Mouse (Mus musculus): ENCODE measurements around the gene Gpc6. TPM values are rescaled to one million over a fixed set of nuclear protein-coding genes. Genes with fewer than 3 reads are reported as not detected.
A peak's percentile ranks its signal among the peaks of the same experiment; 100 is the strongest.

Gene Gpc6
- polyA plus RNA-seq, 1 experiment from 2014 or later, result 37.7 TPM

DNA sequence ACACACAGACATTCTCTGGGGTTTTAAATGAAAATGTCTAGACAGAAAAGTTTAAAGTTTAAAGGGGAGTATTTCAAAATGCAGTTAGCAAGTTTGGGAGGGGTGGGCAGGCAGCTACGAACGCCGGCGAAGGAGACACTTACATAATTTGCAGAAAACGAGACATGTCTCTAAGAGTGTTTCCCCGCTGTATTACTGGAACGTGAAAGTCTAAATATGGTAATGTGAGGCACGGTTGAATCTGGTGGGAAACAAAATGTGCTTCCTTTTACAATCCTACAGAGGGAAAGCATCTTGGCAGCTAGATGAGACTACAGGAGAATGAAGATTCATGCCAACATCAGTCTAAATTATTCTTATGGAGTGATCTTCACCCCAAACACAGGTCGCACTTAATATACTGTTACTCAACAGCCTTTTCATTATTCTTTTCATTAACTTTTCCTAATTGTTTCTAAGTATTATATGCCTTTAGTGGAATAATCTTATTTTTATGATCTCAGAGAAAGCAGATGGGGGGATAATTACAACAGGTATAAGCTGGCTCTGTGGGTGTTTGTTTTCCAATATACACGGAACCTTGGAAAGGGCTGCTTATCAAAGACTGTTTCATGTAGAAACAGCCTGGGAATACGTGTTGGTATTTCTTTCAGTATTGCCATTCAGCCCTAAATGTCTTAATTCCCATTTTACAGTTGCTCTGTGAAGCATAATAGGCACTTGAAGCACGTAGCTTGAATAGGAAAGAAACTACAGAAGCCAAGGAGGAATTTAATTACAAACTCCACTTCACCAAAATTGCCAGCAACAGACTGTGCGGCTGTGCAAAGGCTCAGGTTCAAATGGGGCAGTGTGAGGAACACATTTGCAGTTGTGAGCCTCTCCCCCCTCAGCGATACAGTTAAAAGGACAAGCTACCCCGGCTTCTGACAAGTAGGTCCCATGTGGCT lies 885.5 kb downstream of the Gpc6 start:
- no peak overlapping the region for H3K27ac ChIP-seq (replicated peaks)
- DNase-seq (ENCODE audit: low spot score), result no peak
- H3K27me3 ChIP-seq (ENCODE audit: low read depth, poor library complexity, severe bottlenecking), result no peaks in the 10 kb centered on the region
- no peak overlapping the region for H3K4me3 ChIP-seq
- H3K4me1 ChIP-seq, result no peaks in the 10 kb centered on the region
- 90% methylated on average over 15 of the region's 15 CpGs for WGBS
- H3K36me3 ChIP-seq, result no peaks in the 10 kb centered on the region
- no peaks in the 10 kb centered on the region for H3K9me3 ChIP-seq (replicated peaks)

DNA sequence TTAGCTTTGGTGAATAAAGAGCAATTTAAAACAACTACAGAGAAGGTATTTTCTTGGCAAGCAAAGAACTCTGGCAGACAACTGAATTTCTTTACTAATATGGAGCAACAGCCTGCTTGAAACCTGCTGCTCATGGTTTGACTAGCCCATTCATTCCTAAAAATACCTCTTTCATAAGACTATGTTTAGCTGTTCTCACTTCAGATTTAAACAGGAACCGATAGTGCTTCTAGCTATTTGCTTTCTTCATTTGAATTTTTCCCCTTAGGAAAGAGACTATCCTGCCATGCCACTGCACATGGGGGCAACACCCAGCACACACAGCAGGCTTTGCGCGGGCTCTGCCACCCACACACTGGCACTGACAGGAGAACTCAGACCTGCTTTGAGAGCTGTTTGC lies 888.4 kb downstream of the Gpc6 start:
- no peak overlapping the region for H3K27ac ChIP-seq (replicated peaks)
- no peaks in the 10 kb centered on the region for H3K9me3 ChIP-seq (replicated peaks)
- DNase-seq (ENCODE audit: low spot score), result no peak
- no peaks in the 10 kb centered on the region for H3K27me3 ChIP-seq (ENCODE audit: low read depth, poor library complexity, severe bottlenecking)
- no peaks in the 10 kb centered on the region for H3K36me3 ChIP-seq
- WGBS, result 92% methylated on average over 3 of the region's 3 CpGs
- H3K4me3 ChIP-seq, result no peak overlapping the region
- H3K4me1 ChIP-seq, result no peaks in the 10 kb centered on the region

DNA sequence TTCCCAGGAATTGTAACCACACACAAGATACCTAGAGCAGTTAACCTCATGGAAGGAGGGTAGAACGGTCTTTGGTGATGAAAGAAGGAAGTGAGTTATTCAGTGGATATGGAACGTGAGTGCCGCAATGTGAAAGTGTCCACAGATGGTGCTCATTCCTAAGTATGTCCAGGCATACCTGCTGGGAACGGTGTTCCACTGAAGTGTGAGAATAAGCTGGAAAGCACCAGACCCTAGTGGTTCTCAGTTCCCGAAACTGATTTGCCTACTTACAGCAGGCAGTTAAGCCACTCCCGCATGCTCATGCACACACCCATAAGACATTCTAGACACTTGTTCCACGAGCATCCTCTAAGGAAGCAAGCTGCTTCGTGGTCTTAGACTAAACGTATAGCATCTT lies 890.9 kb downstream of the Gpc6 start:
- Histone ChIP-seq H3K9me3 (replicated peaks) (no peaks in the 10 kb centered on the region), H3K4me3 (no peak overlapping the region), H3K27me3 (ENCODE audit: low read depth, poor library complexity, severe bottlenecking) (no peaks in the 10 kb centered on the region), H3K27ac (replicated peaks) (no peak overlapping the region), H3K4me1 (peaks cover 6% of the 10 kb centered on the region; the same call in 1 of the 2 replicates), H3K36me3 (no peaks in the 10 kb centered on the region)
- 93% methylated on average over 9 of the region's 9 CpGs for WGBS
- no peak for DNase-seq (ENCODE audit: low spot score)

DNA sequence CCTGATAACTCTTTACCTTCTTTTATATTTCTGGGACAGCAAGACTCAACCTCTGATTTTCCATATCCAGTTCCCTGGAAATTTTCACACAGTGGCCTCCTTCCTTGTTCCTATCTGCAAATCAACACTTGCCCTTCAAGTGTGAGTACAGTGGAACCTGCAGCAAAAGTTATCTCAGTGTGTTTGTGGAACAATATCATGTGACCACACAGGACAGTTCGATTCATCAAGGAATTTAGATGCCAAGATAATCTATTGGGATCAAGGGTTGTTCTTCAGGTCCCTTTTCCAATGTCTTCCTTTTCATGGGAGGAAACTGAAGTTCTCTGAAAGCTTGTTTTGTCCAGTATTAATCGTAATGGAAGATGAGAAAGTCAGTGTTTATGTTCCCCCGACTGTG lies 891.6 kb downstream of the Gpc6 start:
- Histone ChIP-seq H3K9me3 (replicated peaks) (no peaks in the 10 kb centered on the region), H3K27ac (replicated peaks) (no peak overlapping the region), H3K4me1 (peaks cover 6% of the 10 kb centered on the region; the same call in 1 of the 2 replicates), H3K36me3 (no peaks in the 10 kb centered on the region), H3K4me3 (no peak overlapping the region), H3K27me3 (ENCODE audit: low read depth, poor library complexity, severe bottlenecking) (no peaks in the 10 kb centered on the region)
- 93% methylated on average over 3 of the region's 3 CpGs for WGBS
- DNase-seq (ENCODE audit: low spot score), result no peak

DNA sequence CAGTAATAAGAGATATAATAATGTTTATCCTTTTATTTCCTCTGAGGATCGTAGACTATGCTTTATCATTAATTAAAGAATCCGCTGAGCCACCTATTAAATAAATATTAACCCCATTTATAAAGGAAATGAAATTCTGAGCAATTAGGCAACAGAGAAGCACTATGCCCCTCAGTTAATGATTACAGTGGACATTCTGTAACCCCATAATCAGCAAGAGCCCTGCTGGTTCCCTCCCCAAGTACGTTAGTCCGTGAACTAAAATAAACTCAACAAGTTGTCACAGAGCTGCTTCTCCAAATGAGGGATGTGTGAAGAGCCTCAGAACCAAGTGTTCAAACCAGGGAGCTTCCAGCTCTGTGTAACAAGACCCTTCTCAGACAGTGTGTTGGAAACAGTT lies 892.1 kb downstream of the Gpc6 start:
- Histone ChIP-seq H3K4me1 (peaks cover 6% of the 10 kb centered on the region; the same call in 1 of the 2 replicates), H3K27me3 (ENCODE audit: low read depth, poor library complexity, severe bottlenecking) (no peaks in the 10 kb centered on the region), H3K27ac (replicated peaks) (no peak overlapping the region), H3K4me3 (no peak overlapping the region), H3K36me3 (no peaks in the 10 kb centered on the region), H3K9me3 (replicated peaks) (no peaks in the 10 kb centered on the region)
- WGBS, result 93% methylated on average over 4 of the region's 4 CpGs
- DNase-seq (ENCODE audit: low spot score), result no peak

DNA sequence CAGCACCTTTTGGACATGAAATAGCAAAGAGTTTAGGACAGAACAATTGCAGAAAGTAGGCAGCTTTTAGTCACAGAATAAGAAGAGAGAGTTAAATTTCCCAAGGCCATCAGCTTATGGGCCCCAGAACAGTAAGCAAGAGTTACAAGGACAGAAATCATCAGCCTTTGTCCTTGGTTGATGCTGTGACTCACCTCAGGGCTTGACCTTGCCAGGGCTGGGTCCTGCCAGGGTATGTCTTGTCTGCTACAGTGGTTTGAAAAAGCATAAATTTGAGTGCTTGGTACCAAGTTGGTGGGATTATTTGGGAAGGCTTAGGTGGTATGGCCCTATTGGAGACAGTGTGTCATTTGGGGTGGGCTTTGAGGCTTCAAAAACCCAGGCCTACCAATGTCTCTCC lies 899.4 kb downstream of the Gpc6 start:
- DNase-seq (ENCODE audit: low spot score), result no peak
- H3K4me1 ChIP-seq, result peaks cover 6% of the 10 kb centered on the region; the same call in 1 of the 2 replicates

DNA sequence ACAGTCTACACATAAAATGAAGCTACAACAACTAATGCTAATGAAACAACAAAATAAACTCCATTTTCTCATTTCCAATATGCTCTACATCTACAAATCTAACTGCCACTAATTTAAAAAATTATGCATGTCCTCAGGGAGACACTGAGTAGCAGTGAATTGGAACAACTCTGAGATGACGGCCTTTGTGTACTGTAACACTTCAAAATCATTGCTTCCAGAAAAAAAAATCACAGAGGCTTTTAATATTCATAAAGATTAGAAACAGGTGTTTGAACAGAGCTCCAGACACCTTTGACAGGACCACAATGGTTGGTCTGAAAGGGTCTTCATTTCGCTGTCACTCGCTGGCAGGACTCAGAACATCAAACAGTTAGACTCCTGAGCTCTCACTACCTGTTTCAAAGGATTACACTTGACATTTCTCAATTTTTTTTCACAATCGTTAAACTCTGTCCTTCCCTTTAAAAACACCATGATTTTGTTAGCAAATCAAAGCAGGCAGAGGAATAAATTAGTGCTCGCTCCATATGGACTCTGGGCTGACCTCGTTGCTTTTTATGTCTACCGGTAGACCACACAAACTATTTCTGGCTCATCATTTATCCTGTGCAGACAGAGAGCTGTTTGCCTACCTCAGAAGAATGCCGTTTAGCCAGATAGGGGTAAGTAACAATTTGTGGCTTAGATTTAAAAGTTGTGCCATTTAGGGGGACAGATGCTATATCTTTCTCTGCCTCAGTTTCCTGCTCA lies 901.4 kb downstream of the Gpc6 start:
- Histone ChIP-seq H3K4me1 (peaks cover 3% of the 10 kb centered on the region; the same call in 1 of the 2 replicates), H3K9me3 (replicated peaks) (peaks cover 3% of the 10 kb centered on the region; the same call in 1 of the 2 replicates), H3K4me3 (no peak overlapping the region), H3K27me3 (ENCODE audit: low read depth, poor library complexity, severe bottlenecking) (no peaks in the 10 kb centered on the region), H3K36me3 (no peaks in the 10 kb centered on the region), H3K27ac (replicated peaks) (no peak overlapping the region)
- WGBS, result 94% methylated on average over 8 of the region's 8 CpGs
- no peak for DNase-seq (ENCODE audit: low spot score)

More for the DNA sequence above, 899.4 kb downstream of the Gpc6 start:
- Histone ChIP-seq H3K4me3 (no peak overlapping the region), H3K27ac (replicated peaks) (no peak overlapping the region), H3K27me3 (ENCODE audit: low read depth, poor library complexity, severe bottlenecking) (no peaks in the 10 kb centered on the region), H3K36me3 (no peaks in the 10 kb centered on the region), H3K9me3 (replicated peaks) (peaks cover 3% of the 10 kb centered on the region; the same call in 1 of the 2 replicates)

DNA sequence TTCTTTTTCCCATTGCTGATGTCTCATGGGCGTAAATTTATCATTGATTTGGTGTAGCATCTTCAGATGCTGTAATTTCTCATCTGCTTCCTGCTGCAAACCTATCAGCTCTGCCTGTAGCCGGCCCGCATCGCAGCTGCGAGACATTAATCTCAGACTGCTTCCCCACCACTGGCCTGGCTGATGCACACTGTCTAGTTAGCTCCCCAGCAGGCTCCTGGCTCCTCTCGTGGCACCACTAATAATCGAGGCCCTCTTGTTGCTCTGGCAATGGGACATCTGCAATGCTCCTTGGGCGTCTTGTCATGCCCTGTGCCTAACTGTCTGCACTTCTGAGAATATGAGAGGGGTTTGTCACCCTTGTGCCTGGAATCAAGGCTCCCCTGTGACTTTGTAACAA lies 906.2 kb downstream of the Gpc6 start:
- DNase-seq (ENCODE audit: low spot score), result no peak
- Histone ChIP-seq H3K27ac (replicated peaks) (no peak overlapping the region), H3K9me3 (replicated peaks) (no peaks in the 10 kb centered on the region), H3K4me1 (peaks cover 3% of the 10 kb centered on the region; the same call in 1 of the 2 replicates), H3K27me3 (ENCODE audit: low read depth, poor library complexity, severe bottlenecking) (no peaks in the 10 kb centered on the region), H3K36me3 (no peaks in the 10 kb centered on the region), H3K4me3 (no peak overlapping the region)
- WGBS, result 83% methylated on average over 8 of the region's 8 CpGs

DNA sequence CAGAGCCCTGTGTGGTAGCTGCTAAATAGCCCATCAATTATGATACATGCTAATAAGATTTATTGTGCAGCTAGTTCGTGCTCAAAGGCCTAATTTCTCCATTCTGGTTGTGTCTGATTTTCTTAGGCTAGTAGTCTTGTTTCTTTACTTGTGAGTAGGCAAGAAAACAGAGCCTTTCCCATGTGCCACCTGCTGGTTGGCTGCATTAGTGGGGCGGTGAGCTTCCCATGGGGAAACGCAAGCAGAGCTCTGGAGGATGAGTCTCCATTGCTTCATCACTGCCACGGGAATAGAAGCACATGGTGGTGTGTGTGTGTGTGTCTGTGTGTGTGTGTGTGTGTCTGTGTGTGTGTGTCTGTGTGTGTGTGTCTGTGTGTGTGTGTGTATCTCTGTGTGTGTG lies 906.6 kb downstream of the Gpc6 start:
- 67% methylated on average over 4 of the region's 4 CpGs for WGBS
- Histone ChIP-seq H3K4me3 (no peak overlapping the region), H3K9me3 (replicated peaks) (no peaks in the 10 kb centered on the region), H3K36me3 (no peaks in the 10 kb centered on the region), H3K27ac (replicated peaks) (no peak overlapping the region), H3K27me3 (ENCODE audit: low read depth, poor library complexity, severe bottlenecking) (no peaks in the 10 kb centered on the region), H3K4me1 (peaks cover 3% of the 10 kb centered on the region; the same call in 1 of the 2 replicates)
- DNase-seq (ENCODE audit: low spot score), result peak; percentile 28

DNA sequence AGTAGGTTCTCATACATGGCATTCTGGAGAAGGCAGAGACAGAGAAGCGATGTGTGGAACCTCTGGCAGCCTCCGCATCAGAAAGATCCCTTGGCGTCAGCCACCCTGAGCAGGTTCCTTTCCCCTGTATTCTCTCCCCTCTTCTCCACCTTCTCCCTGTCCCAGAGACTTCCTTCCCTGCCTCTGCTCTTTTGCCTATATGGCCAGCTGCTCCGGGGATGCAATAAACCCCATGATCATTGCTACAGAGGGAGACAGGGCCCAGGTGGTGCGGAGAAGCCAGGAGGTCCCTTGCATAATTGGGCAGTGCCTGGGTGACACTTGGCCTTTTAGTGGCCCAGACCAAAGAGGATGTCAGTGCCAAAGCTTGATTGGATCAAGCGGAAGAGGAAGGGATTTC lies 910.4 kb downstream of the Gpc6 start:
- H3K4me3 ChIP-seq, result no peak overlapping the region
- WGBS, result 92% methylated on average over 6 of the region's 6 CpGs
- H3K9me3 ChIP-seq (replicated peaks), result no peaks in the 10 kb centered on the region
- no peaks in the 10 kb centered on the region for H3K27me3 ChIP-seq (ENCODE audit: low read depth, poor library complexity, severe bottlenecking)
- H3K36me3 ChIP-seq, result no peaks in the 10 kb centered on the region
- no peak overlapping the region for H3K27ac ChIP-seq (replicated peaks)
- no peak for DNase-seq (ENCODE audit: low spot score)
- peaks cover 3% of the 10 kb centered on the region; the same call in 1 of the 2 replicates for H3K4me1 ChIP-seq

DNA sequence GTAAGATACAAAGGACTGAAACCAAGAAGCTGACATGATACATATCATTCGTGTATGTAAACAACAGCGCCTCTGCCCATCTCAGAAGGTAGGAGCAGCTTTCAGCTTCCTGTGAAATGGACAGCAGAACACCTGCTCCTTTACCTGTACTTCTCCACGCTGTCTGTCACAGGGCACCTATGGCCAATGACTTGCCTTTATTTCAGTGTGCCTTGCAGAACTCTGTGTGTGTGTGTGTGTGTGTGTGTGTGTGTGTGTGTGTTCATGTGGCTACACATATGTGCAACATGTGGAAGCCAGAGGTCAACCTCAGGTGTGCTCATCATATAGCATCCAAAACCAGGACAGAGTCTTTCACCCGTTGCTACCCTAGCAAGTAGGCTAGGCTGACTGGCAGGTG lies 911.9 kb downstream of the Gpc6 start:
- no peak for DNase-seq (ENCODE audit: low spot score)
- Histone ChIP-seq H3K4me3 (no peak overlapping the region), H3K27me3 (ENCODE audit: low read depth, poor library complexity, severe bottlenecking) (no peaks in the 10 kb centered on the region), H3K27ac (replicated peaks) (no peak overlapping the region), H3K36me3 (no peaks in the 10 kb centered on the region), H3K4me1 (no peaks in the 10 kb centered on the region), H3K9me3 (replicated peaks) (no peaks in the 10 kb centered on the region)
- WGBS, result 92% methylated on average over 4 of the region's 4 CpGs

DNA sequence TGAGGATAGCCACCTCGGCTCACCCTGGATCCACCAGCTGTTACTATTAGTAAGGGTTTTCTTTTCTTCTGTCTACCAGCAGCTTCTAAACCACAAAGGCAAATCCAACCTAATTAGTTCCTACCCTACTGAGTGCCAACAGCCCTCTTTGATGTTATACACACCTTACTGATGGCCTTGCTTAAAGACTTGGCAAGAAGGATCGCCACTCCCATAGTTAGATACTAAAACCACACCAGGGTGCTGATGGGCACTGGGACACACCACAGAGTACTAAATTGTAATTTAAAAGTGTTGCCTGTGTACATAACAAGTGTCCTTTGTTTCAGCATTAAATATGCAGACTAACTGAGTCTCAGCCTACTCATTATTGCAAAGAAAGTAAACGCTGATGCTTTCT lies 912.6 kb downstream of the Gpc6 start:
- DNase-seq (ENCODE audit: low spot score), result no peak
- no peak overlapping the region for H3K4me3 ChIP-seq
- no peaks in the 10 kb centered on the region for H3K36me3 ChIP-seq
- no peaks in the 10 kb centered on the region for H3K9me3 ChIP-seq (replicated peaks)
- H3K27ac ChIP-seq (replicated peaks), result no peak overlapping the region
- H3K27me3 ChIP-seq (ENCODE audit: low read depth, poor library complexity, severe bottlenecking), result no peaks in the 10 kb centered on the region
- H3K4me1 ChIP-seq, result no peaks in the 10 kb centered on the region
- WGBS, result 54% methylated on average over 3 of the region's 3 CpGs

DNA sequence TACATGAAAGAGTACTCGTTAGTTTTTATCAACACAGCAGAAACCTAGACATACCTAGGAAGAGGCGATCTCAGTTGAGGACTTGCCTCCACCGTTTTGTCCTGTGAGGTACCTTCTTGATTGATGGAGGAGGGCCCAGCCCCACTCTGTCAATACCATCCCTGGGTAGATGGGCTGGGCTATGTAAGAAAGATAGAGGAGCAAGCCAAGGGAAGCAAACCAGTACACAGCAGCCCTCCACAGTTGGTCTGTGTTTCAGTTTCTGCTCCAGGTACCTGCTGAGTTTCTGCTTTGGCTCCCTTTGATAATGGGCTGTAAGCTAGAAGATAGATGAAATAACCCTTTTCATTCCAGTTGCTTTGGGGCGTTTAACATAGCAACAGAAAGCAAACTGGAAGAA lies 916.1 kb downstream of the Gpc6 start:
- Histone ChIP-seq H3K9me3 (replicated peaks) (no peaks in the 10 kb centered on the region), H3K27me3 (ENCODE audit: low read depth, poor library complexity, severe bottlenecking) (no peaks in the 10 kb centered on the region), H3K36me3 (no peaks in the 10 kb centered on the region), H3K4me1 (no peaks in the 10 kb centered on the region), H3K4me3 (no peak overlapping the region), H3K27ac (replicated peaks) (no peak overlapping the region)
- no peak for DNase-seq (ENCODE audit: low spot score)
- 88% methylated on average over 4 of the region's 4 CpGs for WGBS

All from midbrain, embryonic 10.5 days (tissue).